Mouse (Mus musculus): Measurements from ENCODE around the gene Pdcd6. TPM values are rescaled to one million over a fixed set of nuclear protein-coding genes. Genes with fewer than 3 reads are reported as not detected.

The Pdcd6 gene
- total RNA-seq, 2 experiments from 2014 or later, result 52.0 to 52.3 TPM

- DNase-seq, result no peak
Measured at GRCm38 (mm10) chr13:74275726-74276125, 41.7 kb downstream of the Pdcd6 start.

- peak; percentile 67 for DNase-seq
Measured at GRCm38 (mm10) chr13:74260231-74260992, 57.0 kb downstream of the Pdcd6 start.

DNA sequence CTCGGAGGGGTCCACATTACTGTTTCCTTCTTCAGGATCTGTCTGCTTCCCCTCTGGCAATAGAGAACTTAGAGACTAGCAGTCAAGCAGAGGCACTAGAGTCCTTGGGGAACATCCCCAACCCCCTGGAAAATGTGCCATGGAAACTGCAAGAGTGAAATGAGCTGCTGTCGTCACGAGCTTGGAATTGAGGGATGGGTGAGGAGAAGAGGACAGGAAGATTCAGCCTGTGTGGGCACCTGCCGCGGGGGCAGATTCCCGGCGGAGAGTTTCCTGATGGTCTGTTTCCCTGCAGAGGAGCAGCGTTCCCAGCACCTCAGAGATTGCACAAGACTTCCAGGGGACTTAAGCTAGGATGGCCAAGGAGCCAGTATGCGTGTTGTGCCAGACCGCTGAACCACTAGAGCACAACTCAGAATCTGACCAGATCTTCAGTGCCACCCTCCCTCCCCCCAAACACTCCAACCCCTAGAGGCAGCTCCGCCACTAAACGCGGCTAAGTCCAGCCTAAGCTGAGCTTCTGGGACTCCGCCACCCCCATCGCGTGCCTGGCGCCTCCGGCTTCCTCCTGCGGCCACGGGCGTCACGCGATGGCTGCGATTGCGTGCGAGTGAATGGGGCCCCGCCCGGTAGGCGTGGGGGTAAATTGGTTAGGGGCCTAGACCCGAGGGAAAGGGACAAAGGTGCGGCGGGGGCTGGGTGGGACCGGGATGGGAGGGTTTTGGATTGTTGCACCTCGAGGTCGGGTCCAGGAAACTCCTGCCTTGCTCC lies 57.7 kb downstream of the Pdcd6 start:
- DNase-seq, result peak; percentile 75

Other genes with a start within 250 kb of the Pdcd6 start
- gene Slc9a3, start 196.1 kb downstream of the Pdcd6 start, total RNA-seq (2021), result 1 to 10 TPM; 1.4 to 1.5 TPM
- gene Exoc3, start 108.8 kb downstream of the Pdcd6 start, total RNA-seq (2021), result 10 to 100 TPM; 55.6 to 57.1 TPM
- 1 to 10 TPM; 1.6 to 1.8 TPM for gene Ahrr, start 25.2 kb downstream of the Pdcd6 start, total RNA-seq (2021)
- gene Sdha, start 32.7 kb upstream of the Pdcd6 start, total RNA-seq (2021), result 1,000 to 10,000 TPM in 1 of 2 experiments, 100 to 1,000 TPM in 1; 966 to 1,001 TPM
- 10 to 100 TPM; 42.1 to 42.3 TPM for gene Ccdc127, start 32.7 kb upstream of the Pdcd6 start, total RNA-seq (2021)
- 10 to 100 TPM; 19.9 to 22.5 TPM for gene Lrrc14b, start 46.4 kb upstream of the Pdcd6 start, total RNA-seq (2021)
- 1 to 10 TPM; 2.0 to 2.5 TPM for gene Zfp72, start 73.3 kb upstream of the Pdcd6 start, total RNA-seq (2021)
- 100 to 1,000 TPM; 317 to 366 TPM for gene Ftl1-ps1, start 82.1 kb upstream of the Pdcd6 start, total RNA-seq (2021)
- 1 to 10 TPM; 5.7 to 6.7 TPM for gene Zfp825, start 176.4 kb upstream of the Pdcd6 start, total RNA-seq (2021)

All from heart, postnatal 4 days (tissue).